Mouse (Mus musculus) right cerebral cortex, postnatal 10 days (tissue): Measurements from ENCODE around the gene Coa6.

ENCODE experiments used
- DNase-seq, 2 experiments: peaks; one replicate each; pipeline ENCODE4 v3.0.0; 2021; ENCODE audit warnings: low spot score in 2 of 2

Gene Coa6

DNA sequence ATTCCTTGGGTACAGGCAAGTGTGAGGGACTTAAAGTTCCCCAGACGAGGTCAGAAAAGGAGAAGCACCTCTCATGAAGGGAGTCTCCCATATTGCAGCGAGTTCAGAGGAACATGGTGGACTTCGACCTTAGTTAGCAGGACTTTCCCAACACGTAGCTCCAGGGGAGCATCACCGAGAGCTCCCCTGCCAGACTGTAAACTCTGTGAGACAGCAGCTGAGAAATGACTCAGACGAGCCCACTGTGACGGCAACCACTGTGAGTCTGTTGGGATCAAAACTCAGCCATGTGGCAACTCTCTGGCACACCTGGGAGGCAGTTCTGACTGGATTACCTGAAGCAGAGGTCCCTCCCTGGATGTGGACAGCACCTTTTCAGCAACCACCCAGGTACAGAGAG is 41.8 kb downstream of the Coa6 start:
- DNase-seq = no peak

DNA sequence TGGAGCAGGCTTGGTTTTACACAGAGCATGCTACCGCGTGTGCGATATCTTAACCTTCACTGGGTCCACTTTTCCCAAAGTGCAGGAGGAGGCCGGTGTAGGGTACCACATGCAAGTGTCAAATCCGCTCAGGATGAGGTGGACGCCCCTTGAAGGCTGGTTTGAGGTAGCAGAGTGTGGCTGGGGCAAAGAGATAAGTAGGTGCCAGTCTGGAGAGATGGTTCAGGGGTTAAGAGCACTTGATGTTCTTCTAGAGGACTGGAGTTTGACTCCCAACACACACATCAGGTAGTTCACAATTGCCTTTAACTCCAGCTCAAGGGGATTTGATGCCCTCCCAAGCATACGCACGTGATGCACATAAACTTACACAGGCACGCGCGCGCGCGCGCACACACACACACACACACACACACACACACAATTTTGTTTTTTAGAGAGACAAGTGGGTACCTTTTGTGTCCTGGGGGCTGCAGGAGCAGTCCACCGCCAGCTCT is 51.5 kb downstream of the Coa6 start:
- DNase-seq = no peak

DNA sequence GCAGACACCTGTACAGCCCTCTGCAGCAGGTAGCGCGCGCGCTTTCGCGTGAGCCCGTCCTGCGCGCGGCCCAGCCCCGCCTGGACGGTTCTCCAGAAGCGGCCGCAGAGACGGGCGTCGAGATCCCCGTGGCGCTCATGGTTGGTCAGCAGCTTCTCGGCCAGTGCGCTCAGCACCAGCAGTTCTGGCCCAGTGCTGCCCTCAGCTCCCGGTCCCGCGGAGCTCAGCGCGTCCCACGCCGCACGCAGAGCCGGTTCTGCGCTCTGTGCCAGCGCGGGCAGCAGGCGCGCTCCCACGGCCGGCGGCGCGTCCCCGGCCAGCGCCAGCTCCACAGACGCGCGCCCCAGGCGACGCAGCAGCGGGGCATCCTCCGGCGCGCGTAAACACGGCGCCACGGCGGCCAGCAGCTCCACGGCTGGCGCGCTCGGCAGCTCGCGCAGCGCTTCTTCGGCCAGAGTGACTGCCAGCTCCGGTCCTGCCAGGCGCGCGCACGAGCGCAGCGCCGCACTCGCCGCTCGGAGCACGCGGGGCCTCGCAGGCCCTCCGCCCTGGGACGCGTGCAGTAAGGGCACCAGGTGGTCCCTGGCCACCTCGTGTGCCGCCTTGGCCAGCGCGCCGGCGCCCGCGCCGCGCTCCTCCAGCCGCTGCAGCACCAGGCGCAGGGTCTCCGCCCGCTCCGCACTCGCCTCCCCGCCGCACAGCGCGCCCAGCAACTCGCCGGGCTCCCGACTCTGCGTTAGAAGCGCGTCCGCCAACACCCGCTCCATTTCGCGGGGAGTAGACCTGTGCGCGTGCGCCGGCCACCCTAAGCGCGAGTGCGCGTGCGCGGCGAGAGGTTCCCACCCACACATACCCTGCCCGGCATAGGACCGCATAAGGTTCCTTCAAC is 52.2 kb downstream of the Coa6 start, which contains the start of gene Tarbp1:
Gene Tarbp1, minus strand, starts transcription at position 767 of the 889 bp plus-strand sequence.
- DNase-seq = peak; percentile 93 to 94
